8 mouse cellular contexts compared by ENCODE assay signal in genomic region chr8:84871376-84872308, GRCm38 (mm10). TPM values are rescaled to one million over a fixed set of nuclear protein-coding genes. Genes with fewer than 3 reads are reported as not detected.
DNase-seq lines count a peak whose midpoint lies in the region; ATAC-seq lines count a peak whose summit lies in the region.

Gene Syce2 (plus strand): TSS chr8:84872111.

- H3K36me3 ChIP-seq in midbrain, embryonic 16.5 days (ENCODE audit: control insufficient read depth, insufficient read depth, low read length): peaks cover 23% of the 10 kb centered on the region

- H3K4me2 ChIP-seq in midbrain, embryonic 16.5 days (ENCODE audit: low read length): peak within 1 kb of the TSS; percentile 92

- ATAC-seq in midbrain, embryonic 16.5 days: peak; percentile 77

- DNase-seq in 3T3-L1 (ENCODE audit: low read depth, low spot score) (peak; percentile 64), liver (peak; percentile 93)
- DNase-seq in adrenal gland, adult 18-20 months (ENCODE audit: low spot score in 2 of 2): peak; percentile 82 to 85
- DNase-seq in embryo, embryonic 11 days: peak; percentile 81
- DNase-seq in heart, adult 18-20 months: peak; percentile 82 to 85
- peak; percentile 84 for DNase-seq in kidney, adult 18-20 months
- peak; percentile 79 to 87 for DNase-seq in spleen, postnatal 36 days (ENCODE audit: low spot score in 2 of 2)

- H3K4me1 ChIP-seq in midbrain, embryonic 16.5 days (ENCODE audit: control insufficient read depth, insufficient read depth, low read length): peaks cover 11% of the 10 kb centered on the region

- peaks cover 5% of the 10 kb centered on the region; the same call in 1 of the 2 replicates for H3K27me3 ChIP-seq in midbrain, embryonic 16.5 days (ENCODE audit: control insufficient read depth, insufficient read depth, low read depth, low read length)

- WGBS in midbrain, embryonic 16.5 days: 17% methylated on average over 36 of the region's 46 CpGs

- H3K9me3 ChIP-seq in midbrain, embryonic 16.5 days (replicated peaks; ENCODE audit: control insufficient read depth, low read length, poor library complexity, severe bottlenecking): no peaks in the 10 kb centered on the region

- no peak within 1 kb of the TSS for H3K27ac ChIP-seq in midbrain, embryonic 16.5 days (ENCODE audit: low read length)

- peak within 1 kb of the TSS; percentile 66 for H3K9ac ChIP-seq in midbrain, embryonic 16.5 days (ENCODE audit: low read depth, low read length)

- peak within 1 kb of the TSS; percentile 43 for H3K4me3 ChIP-seq in midbrain, embryonic 16.5 days (ENCODE audit: low read depth, low read length)

RNA-seq across cellular contexts. Expression of gene Syce2, which starts in this region (rescaled TPM):
- total RNA-seq in adrenal gland, adult 18-20 months (2021): 1 to 10 TPM; 6.9 to 9.4 TPM
- total RNA-seq in heart, adult 18-20 months (2021): 1 to 10 TPM; 4.4 to 4.9 TPM
- 27.7 and 33.2 TPM in 2 replicates for polyA plus RNA-seq in midbrain, embryonic 16.5 days (2015; fragmentation: Nextera tagmentation; extraction: Ambion mirVana)
